Mouse (Mus musculus) MEL (cell line): ENCODE measurements around the gene Fgf22. TPM values are rescaled to one million over a fixed set of nuclear protein-coding genes. Genes with fewer than 3 reads are reported as not detected.
A peak's percentile ranks its signal among the peaks of the same experiment; 100 is the strongest.

Experiments
- DNase-seq: peaks from one replicate; pipeline ENCODE4 v3.0.0; 2011; ENCODE audit warnings: low read depth, low spot score
- H3K27ac ChIP-seq: 2 replicates; pipeline ENCODE4 v1.5.1; 2012; ENCODE audit warnings: low read depth, mild to moderate bottlenecking, control low read depth, low read length, moderate library complexity; ENCODE audit not compliant: control insufficient read depth
- H3K27me3 ChIP-seq, 2 experiments: fragments of 150-350 bp in 1 of 2; sonication (generic) in 1 of 2; 2 replicates each; pipeline ENCODE4 v1.6.1; 2012; ENCODE audit warnings: low read length in 2 of 2, mild to moderate bottlenecking in 2 of 2, improper control_type of control experiment in 1 of 2, moderate library complexity in 1 of 2; ENCODE audit not compliant: insufficient read depth in 2 of 2, control insufficient read depth in 1 of 2
- H3K36me3 ChIP-seq, 2 experiments: 2 replicates each; pipeline ENCODE4 v1.6.1; 2012 to 2014; ENCODE audit warnings: low read length in 2 of 2, improper control_type of control experiment in 1 of 2, inconsistent platforms in 1 of 2, mild to moderate bottlenecking in 1 of 2; ENCODE audit not compliant: insufficient read depth in 2 of 2, control insufficient read depth in 1 of 2
- H3K4me1 ChIP-seq, 2 experiments: fragments of 150-350 bp in 1 of 2; sonication (generic) in 1 of 2; 2 replicates each; pipeline ENCODE4 v1.6.1; 2012; ENCODE audit warnings: low read length in 2 of 2, improper control_type of control experiment in 1 of 2, mild to moderate bottlenecking in 1 of 2; ENCODE audit not compliant: insufficient read depth in 2 of 2, control insufficient read depth in 1 of 2
- H3K4me3 ChIP-seq, 2 experiments: fragments of 150-350 bp in 1 of 2; sonication (generic) in 1 of 2; 2 replicates each; pipeline ENCODE4 v1.5.1; 2012; ENCODE audit warnings: low read depth in 2 of 2, low read length in 2 of 2, mild to moderate bottlenecking in 2 of 2, moderate library complexity in 2 of 2, control low read depth in 1 of 2, improper control_type of control experiment in 1 of 2; ENCODE audit not compliant: control insufficient read depth in 1 of 2, insufficient read depth in 1 of 2
- H3K79me2 ChIP-seq: 2 replicates; pipeline ENCODE4 v1.6.1; 2012; ENCODE audit warnings: mild to moderate bottlenecking, low read length, moderate library complexity; ENCODE audit not compliant: control insufficient read depth, poor library complexity, insufficient read depth
- H3K9ac ChIP-seq: 2 replicates; pipeline ENCODE4 v1.6.1; 2012; ENCODE audit warnings: low read depth, mild to moderate bottlenecking, control low read depth, low read length, moderate library complexity; ENCODE audit not compliant: control insufficient read depth, poor library complexity, severe bottlenecking
- H3K9me3 ChIP-seq: fragments of 150-350 bp; sonication (generic); replicated peaks from 2 replicates; pipeline ENCODE4 v1.6.1; 2012; ENCODE audit warnings: mild to moderate bottlenecking, low read length, improper control_type of control experiment, moderate library complexity; ENCODE audit not compliant: insufficient read depth
- BHLHE40 ChIP-seq: IDR thresholded peaks from 2 replicates; pipeline ENCODE4 v1.6.1; 2012; ENCODE audit warnings: low read depth, mild to moderate bottlenecking, inconsistent platforms, low read length, improper control_type of control experiment, borderline replicate concordance
- CHD1 ChIP-seq: IDR thresholded peaks from 2 replicates; pipeline ENCODE4 v1.6.1; 2012; ENCODE audit warnings: low read depth, mild to moderate bottlenecking, inconsistent platforms, low read length, improper control_type of control experiment
- CHD2 ChIP-seq: IDR thresholded peaks from 2 replicates; pipeline ENCODE4 v1.6.1; 2011; ENCODE audit warnings: low read length, improper control_type of control experiment
- E2F4 ChIP-seq: IDR thresholded peaks from 2 replicates; pipeline ENCODE4 v1.6.1; 2011; ENCODE audit warnings: low read depth, low read length, improper control_type of control experiment, borderline replicate concordance
- ETS1 ChIP-seq: IDR thresholded peaks from 2 replicates; pipeline ENCODE4 v1.6.1; 2012; ENCODE audit warnings: low read depth, mild to moderate bottlenecking, inconsistent platforms, low read length, improper control_type of control experiment, moderate library complexity
- GABPA ChIP-seq: IDR thresholded peaks from 2 replicates; pipeline ENCODE4 v1.6.1; 2012; ENCODE audit warnings: low read depth, mild to moderate bottlenecking, inconsistent platforms, low read length, improper control_type of control experiment, moderate library complexity
- HCFC1 ChIP-seq: IDR thresholded peaks from 2 replicates; pipeline ENCODE4 v1.6.1; 2012; ENCODE audit warnings: low read depth, mild to moderate bottlenecking, inconsistent platforms, low read length, improper control_type of control experiment, moderate library complexity
- JUND ChIP-seq: IDR thresholded peaks from 2 replicates; pipeline ENCODE4 v1.6.1; 2011; ENCODE audit warnings: low read depth, mild to moderate bottlenecking, improper control_type of control experiment, low read length
- KAT2A ChIP-seq: conservative IDR thresholded peaks from 2 replicates; pipeline ENCODE4 v1.6.1; 2012; ENCODE audit warnings: low read depth, low read length, improper control_type of control experiment, inconsistent platforms
- MAFK ChIP-seq: IDR thresholded peaks from 2 replicates; pipeline ENCODE4 v1.6.1; 2011; ENCODE audit warnings: low read depth, mild to moderate bottlenecking, low read length, improper control_type of control experiment, borderline replicate concordance
- MAX ChIP-seq: IDR thresholded peaks from 2 replicates; pipeline ENCODE4 v1.6.1; 2011; ENCODE audit warnings: low read length, improper control_type of control experiment
- MAZ ChIP-seq: IDR thresholded peaks from 2 replicates; pipeline ENCODE4 v1.6.1; 2012; ENCODE audit warnings: low read depth, mild to moderate bottlenecking, inconsistent platforms, low read length, improper control_type of control experiment
- MEF2A ChIP-seq: IDR thresholded peaks from 2 replicates; pipeline ENCODE4 v1.6.1; 2014; ENCODE audit warnings: low read depth, mild to moderate bottlenecking, inconsistent platforms, low read length, improper control_type of control experiment; ENCODE audit not compliant: poor library complexity, insufficient replicate concordance, severe bottlenecking; ENCODE audit errors: extremely low read depth
- MXI1 ChIP-seq: IDR thresholded peaks from 2 replicates; pipeline ENCODE4 v1.6.1; 2011; ENCODE audit warnings: mild to moderate bottlenecking, low read depth, low read length, improper control_type of control experiment
- MYB ChIP-seq: IDR thresholded peaks from 2 replicates; pipeline ENCODE4 v1.6.1; 2011; ENCODE audit warnings: mild to moderate bottlenecking, low read depth, low read length, improper control_type of control experiment
- MYC ChIP-seq: IDR thresholded peaks from 2 replicates; pipeline ENCODE4 v1.6.1; 2011; ENCODE audit warnings: low read depth, mild to moderate bottlenecking, low read length, improper control_type of control experiment, moderate library complexity
- NELFE ChIP-seq: IDR thresholded peaks from 2 replicates; pipeline ENCODE4 v1.6.1; 2011; ENCODE audit warnings: low read depth, low read length, improper control_type of control experiment
- NRF1 ChIP-seq: IDR thresholded peaks from 2 replicates; pipeline ENCODE4 v1.6.1; 2014; ENCODE audit warnings: low read depth, mild to moderate bottlenecking, inconsistent platforms, low read length, improper control_type of control experiment, moderate library complexity; ENCODE audit not compliant: poor library complexity, insufficient read depth, severe bottlenecking
- POLR2A ChIP-seq, 2 experiments: IDR thresholded peaks; 2 replicates each; pipeline ENCODE4 v1.6.1; 2011 to 2012; ENCODE audit warnings: low read length in 2 of 2, mild to moderate bottlenecking in 2 of 2, control low read depth in 1 of 2, improper control_type of control experiment in 1 of 2, low read depth in 1 of 2, moderate library complexity in 1 of 2; ENCODE audit not compliant: control insufficient read depth in 1 of 2, insufficient read depth in 1 of 2, poor library complexity in 1 of 2
- POLR2AphosphoS2 ChIP-seq: IDR thresholded peaks from 2 replicates; pipeline ENCODE4 v1.6.1; 2011; ENCODE audit warnings: low read length, improper control_type of control experiment
- RAD21 ChIP-seq: IDR thresholded peaks from 2 replicates; pipeline ENCODE4 v1.6.1; 2011; ENCODE audit warnings: mild to moderate bottlenecking, low read depth, low read length, improper control_type of control experiment
- RCOR1 ChIP-seq: IDR thresholded peaks from 2 replicates; pipeline ENCODE4 v1.6.1; 2012; ENCODE audit warnings: low read depth, mild to moderate bottlenecking, inconsistent platforms, low read length, improper control_type of control experiment
- SIN3A ChIP-seq: IDR thresholded peaks from 2 replicates; pipeline ENCODE4 v1.6.1; 2012; ENCODE audit warnings: low read length, improper control_type of control experiment, inconsistent platforms
- SMC3 ChIP-seq: IDR thresholded peaks from 2 replicates; pipeline ENCODE4 v1.6.1; 2011; ENCODE audit warnings: low read depth, low read length, improper control_type of control experiment
- USF1 ChIP-seq: IDR thresholded peaks from 2 replicates; pipeline ENCODE4 v1.6.1; 2014; ENCODE audit warnings: low read depth, mild to moderate bottlenecking, inconsistent platforms, low read length, improper control_type of control experiment, moderate library complexity
- USF2 ChIP-seq, 2 experiments: IDR thresholded peaks; 2 replicates each; pipeline ENCODE4 v1.6.1; 2011 to 2012; ENCODE audit warnings: improper control_type of control experiment in 2 of 2, low read length in 2 of 2, borderline replicate concordance in 1 of 2, inconsistent platforms in 1 of 2, low read depth in 1 of 2, mild to moderate bottlenecking in 1 of 2; ENCODE audit not compliant: insufficient read depth in 1 of 2
- ZC3H11A ChIP-seq: IDR thresholded peaks from 2 replicates; pipeline ENCODE4 v1.6.1; 2012; ENCODE audit warnings: low read depth, mild to moderate bottlenecking, inconsistent platforms, low read length, improper control_type of control experiment
- ZKSCAN1 ChIP-seq: IDR thresholded peaks from 2 replicates; pipeline ENCODE4 v1.6.1; 2012; ENCODE audit warnings: low read depth, mild to moderate bottlenecking, inconsistent platforms, low read length, improper control_type of control experiment, moderate library complexity
- ZMIZ1 ChIP-seq: IDR thresholded peaks from 2 replicates; pipeline ENCODE4 v1.6.1; 2012; ENCODE audit warnings: low read depth, mild to moderate bottlenecking, inconsistent platforms, low read length, improper control_type of control experiment, moderate library complexity
- polyA plus RNA-seq, 2 experiments: library from polyadenylated mRNA; stranded (reverse) in 1 of 2; unstranded in 1 of 2; fragments of >175 nt in 1 of 2; fragments of >200 nt in 1 of 2; gene quantifications; 2 replicates each; pipeline versions ENCODE4 v1.2.1 to v1.2.4; 2012; ENCODE audit warnings: low replicate concordance in 2 of 2, low read depth in 1 of 2; ENCODE audit not compliant: insufficient read length in 2 of 2, insufficient read depth in 1 of 2, missing spikeins in 1 of 2
- total RNA-seq: library from RNA; depleted of rRNA; stranded (reverse); fragments of 300-350 nt; gene quantifications from 2 replicates; pipeline ENCODE4 v1.2.3, GENCODE M21; 2012

Gene Fgf22
- total and polyA plus RNA-seq, 3 experiments, result 0.15 to 0.33 TPM; not detected in 1

GRCm38 (mm10) chr10:79766001-79766507 is 11.2 kb downstream of the Fgf22 start:
- Histone ChIP-seq H3K4me1 (peaks cover 0 to 19% of the 10 kb centered on the region in 2 experiments; a peak in 3 of 4 replicates), H3K27ac (no peak overlapping the region; the same call in 1 of the 2 replicates)

DNA sequence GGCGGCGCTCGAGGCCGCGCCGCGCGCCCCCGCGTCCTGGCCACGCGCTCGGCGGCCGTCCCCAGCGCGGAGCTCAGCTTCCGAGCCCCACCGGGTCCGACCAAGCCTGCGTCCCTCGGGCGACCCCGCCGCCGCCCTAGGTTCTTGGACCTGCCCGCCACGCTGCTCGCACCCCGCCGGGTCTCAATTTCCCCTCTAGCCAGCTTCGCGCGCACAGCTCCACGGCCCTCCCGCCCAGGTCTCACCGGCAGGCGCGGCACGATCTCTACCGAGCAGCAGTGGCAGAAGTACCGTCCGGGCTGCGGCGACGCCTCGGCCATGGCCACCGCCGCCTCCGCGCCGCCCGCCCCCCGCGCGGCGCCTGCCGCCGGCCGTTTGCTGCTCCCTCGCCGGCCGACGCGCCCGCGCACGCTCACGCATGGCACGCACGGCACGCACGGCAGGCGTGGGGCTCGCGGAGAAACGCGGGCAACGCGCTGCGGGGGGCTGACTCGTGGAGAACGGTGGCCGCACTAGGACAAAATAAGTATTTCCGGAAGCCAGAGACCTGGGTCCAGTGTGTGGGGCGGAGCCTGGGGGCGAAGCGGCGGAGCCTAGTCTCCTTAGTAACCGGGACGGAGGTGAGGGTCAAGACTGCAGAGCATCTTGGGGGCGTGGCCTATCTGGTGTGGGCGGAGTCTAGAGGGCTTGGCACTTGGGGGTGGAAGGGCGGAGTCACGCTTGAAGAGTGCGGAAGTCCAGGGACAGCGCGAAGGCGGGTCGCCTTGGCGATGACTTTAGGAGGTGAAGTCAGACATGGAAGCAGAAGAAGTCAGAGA is 11.8 kb downstream of the Fgf22 start, which contains the start of gene Rnf126:
Gene Rnf126, minus strand, starts transcription at position 445 of the 818 bp plus-strand sequence.
- Histone ChIP-seq H3K9ac (peak within 1 kb of the TSS; percentile 100), H3K4me1 (peaks cover 0 to 19% of the 10 kb centered on the region in 2 experiments; a peak in 3 of 4 replicates), H3K79me2 (peaks cover 43% of the 10 kb centered on the region), H3K4me3 (peak within 1 kb of the TSS; percentile 80 to 99), H3K36me3 (peaks cover 0 to 13% of the 10 kb centered on the region in 2 experiments; a peak in 2 of 4 replicates), H3K27me3 (no peaks in the 10 kb centered on the region), H3K9me3 (no peaks in the 10 kb centered on the region), H3K27ac (peak within 1 kb of the TSS; percentile 83)
- DNase-seq, result peak; percentile 100
- TF ChIP-seq SIN3A (peak; percentile 97), KAT2A (peak; percentile 62; the same call in 1 of the 2 replicates), GABPA (no peak), ETS1 (no peak), CHD1 (no peak), NELFE (peak; percentile 70), USF2 (IDR thresholded peaks at IDR 0.05; ENCODE audit: borderline replicate concordance in 1 of 2, insufficient read depth in 1 of 2, low read depth in 1 of 2, low read length in 2 of 2) (no peak), MAFK (no peak), NRF1 (peak; percentile 71), POLR2A (IDR thresholded peaks at IDR 0.05; ENCODE audit: control insufficient read depth in 1 of 2, insufficient read depth in 1 of 2, low read depth in 1 of 2, low read length in 2 of 2, poor library complexity in 1 of 2) (peak; percentile 64 to 94; a peak in 3 of 4 replicates), POLR2AphosphoS2 (no peak), JUND (no peak), HCFC1 (peak; percentile 92), USF1 (peak; percentile 32; the same call in 1 of the 2 replicates), RAD21 (no peak), ZKSCAN1 (no peak), MYB (no peak), E2F4 (no peak), MXI1 (peak; percentile 87; the same call in 1 of the 2 replicates), RCOR1 (no peak), ZMIZ1 (no peak; the same call in 1 of the 2 replicates), MEF2A (no peak), MYC (peak; percentile 39; the same call in 1 of the 2 replicates), MAX (peak; percentile 76), MAZ (peak; percentile 79; the same call in 1 of the 2 replicates), BHLHE40 (peak; percentile 33; the same call in 1 of the 2 replicates), CHD2 (no peak)

More at GRCm38 (mm10) chr10:79766001-79766507, 11.2 kb downstream of the Fgf22 start:
- peak; percentile 30 for DNase-seq
- TF ChIP-seq NELFE (no peak), SMC3 (no peak), KAT2A (no peak), ZC3H11A (no peak), MAZ (no peak)
- H3K9ac ChIP-seq, result peak overlapping the region; percentile 100
- H3K36me3 ChIP-seq, result peaks cover 0 to 13% of the 10 kb centered on the region in 2 experiments; a peak in 2 of 4 replicates
- H3K27me3 ChIP-seq, result no peaks in the 10 kb centered on the region
- no peaks in the 10 kb centered on the region for H3K9me3 ChIP-seq
- H3K79me2 ChIP-seq, result peaks cover 43% of the 10 kb centered on the region
- H3K4me3 ChIP-seq, result peak overlapping the region; percentile 80 to 99
